Mouse (Mus musculus) lung, postnatal 0 days (tissue): Measurements from ENCODE around the gene Plekhh1.

Source experiments
- CTCF ChIP-seq: IDR thresholded peaks from 2 replicates; pipeline ENCODE4 v1.5.1; 2016; ENCODE audit warnings: antibody characterized with exemption, mild to moderate bottlenecking
- EP300 ChIP-seq: IDR thresholded peaks from 2 replicates; pipeline ENCODE4 v1.6.1; 2016; ENCODE audit warnings: antibody characterized with exemption, mild to moderate bottlenecking, control low read depth

DNA sequence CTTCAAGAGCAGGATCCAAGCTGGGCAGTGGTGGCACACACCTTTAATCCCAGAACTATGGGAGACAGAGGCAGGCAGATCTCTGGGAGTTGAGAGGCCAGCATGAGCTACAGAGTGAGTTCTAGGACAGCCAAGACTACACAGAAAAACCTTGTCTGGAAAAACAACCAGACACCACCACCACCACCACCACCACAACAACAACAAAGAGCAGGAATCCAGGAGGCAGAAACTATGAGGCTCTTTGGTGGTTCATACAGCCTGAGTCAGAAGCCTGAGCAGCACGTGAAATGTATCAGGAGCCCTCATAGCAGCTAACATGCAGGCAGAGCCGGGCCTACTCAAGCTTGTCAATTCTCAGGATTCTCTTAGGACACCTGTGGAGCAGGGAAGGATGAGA is 47.8 kb upstream of the Plekhh1 start:
- TF ChIP-seq CTCF (no peak), EP300 (no peak)
